Mouse (Mus musculus) cortical plate, adult 2 months (tissue): ENCODE data around the gene Gdf7.

Source experiments
- CTCF ChIP-seq: fragments of 200-500 bp; IDR thresholded peaks from 2 replicates; pipeline ENCODE4 v1.5.1; 2011; ENCODE audit warnings: mild to moderate bottlenecking, control low read depth, low read length; ENCODE audit not compliant: insufficient read depth; ENCODE audit errors: extremely low read depth
- POLR2A ChIP-seq: fragments of 200-500 bp; IDR thresholded peaks from 2 replicates; pipeline ENCODE4 v1.6.1; 2011; ENCODE audit warnings: mild to moderate bottlenecking, low read length, control low read depth; ENCODE audit not compliant: insufficient read depth; ENCODE audit errors: extremely low read depth

DNA sequence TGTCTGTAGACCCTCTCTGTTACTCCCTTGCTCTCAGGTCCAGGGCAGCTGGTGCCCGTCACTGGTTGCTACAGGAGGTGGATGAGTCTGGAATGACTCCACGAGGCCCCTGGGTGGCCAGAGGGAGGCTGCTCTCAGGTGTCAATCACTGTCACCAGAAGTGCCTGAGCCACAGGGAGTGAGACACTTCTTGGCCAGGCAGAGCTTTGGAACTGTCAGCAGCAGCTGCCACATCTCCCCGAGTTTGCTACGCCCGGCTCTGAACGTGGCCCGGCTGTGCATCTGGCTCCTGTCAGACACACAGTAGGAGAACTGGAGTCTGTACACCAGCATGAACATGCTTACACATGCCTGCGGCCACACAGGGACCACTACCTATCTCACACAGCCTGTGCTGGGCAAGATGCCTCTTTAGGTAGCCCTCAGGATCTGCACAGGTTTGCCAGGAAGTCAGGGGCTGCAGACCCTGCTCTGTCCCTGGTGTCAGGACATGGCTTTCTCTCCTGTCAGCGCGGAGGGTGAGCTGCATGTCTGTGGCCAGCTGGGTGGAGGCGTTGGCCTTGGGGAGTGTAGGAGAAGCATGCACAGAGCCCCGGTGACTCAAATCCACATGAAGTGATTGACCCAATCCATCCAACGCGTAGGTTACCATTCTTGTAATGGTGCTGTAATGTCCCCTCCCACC lies 29.9 kb upstream of the Gdf7 start:
- TF ChIP-seq CTCF (no peak), POLR2A (no peak)
